Mouse (Mus musculus) kidney, adult 10 weeks (tissue): ENCODE data around the gene Snx18. TPM values are rescaled to one million over a fixed set of nuclear protein-coding genes. Genes with fewer than 3 reads are reported as not detected.

ENCODE experiments used
- polyA plus RNA-seq: library from polyadenylated mRNA; stranded (reverse); fragments of 350-450 nt; fragmentation: Illumina TruSeq; extraction: RNeasy Lipid Tissue Mini Kit (QIAGEN cat#74804); gene quantifications from one replicate; pipeline ENCODE4 v1.2.3, GENCODE M21; 2014; ENCODE audit warnings: low read depth, low replicate concordance

The Snx18 gene
- 46.7 TPM for polyA plus RNA-seq

DNA sequence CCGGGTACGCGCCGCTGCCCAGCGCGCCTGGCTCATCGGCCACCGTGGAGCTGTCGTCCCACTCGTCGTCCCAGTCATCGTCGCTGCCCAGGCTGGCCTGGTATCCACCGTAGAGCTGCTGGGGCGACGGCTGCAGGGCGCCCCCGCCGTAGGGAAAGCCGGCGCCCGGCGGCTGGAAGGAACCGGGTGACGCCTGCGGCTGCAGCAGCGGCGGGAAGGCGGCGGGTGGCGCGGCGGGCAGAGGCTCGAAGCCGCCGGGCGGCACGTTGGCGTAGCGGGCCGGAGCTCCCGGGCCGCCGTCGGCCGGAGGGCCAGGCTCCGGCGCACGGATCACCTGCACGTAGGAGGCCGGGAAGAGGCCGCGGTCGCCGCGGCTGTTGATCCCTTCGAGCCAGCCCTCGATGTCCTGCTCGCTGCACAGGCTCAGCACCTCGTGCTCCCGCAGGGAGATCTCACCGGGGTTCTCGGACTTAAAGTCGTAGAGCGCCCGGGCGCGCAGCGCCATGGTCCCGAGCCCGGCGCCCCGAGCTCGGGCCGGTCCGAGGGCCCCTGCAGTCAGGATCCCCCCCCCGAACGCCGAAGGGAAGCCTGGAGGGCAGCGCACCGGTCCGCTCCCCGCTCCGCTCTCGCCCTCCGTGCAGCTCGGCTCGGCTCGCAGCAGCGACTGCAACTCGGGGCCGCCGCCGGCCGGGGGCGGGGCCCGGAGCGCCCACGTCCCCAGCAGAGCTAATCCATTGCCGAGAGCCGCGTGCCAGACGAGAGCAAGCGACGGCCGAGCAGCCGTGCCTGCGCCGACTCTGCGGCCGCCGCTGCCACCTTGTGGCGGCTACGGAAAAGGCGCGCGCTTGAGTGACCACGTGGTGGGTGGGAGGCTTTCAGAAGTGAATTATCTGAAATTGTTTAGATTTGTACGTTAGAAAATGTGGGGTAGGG is at the start of gene Snx18:
Gene Snx18 (minus strand): TSS at position 674 of the 933 bp plus-strand sequence.

GRCm38 (mm10) chr13:113663151-113663779 is 44.9 kb upstream of the Snx18 start, which contains the start of gene Hspb3:
TSS of gene Hspb3 (minus strand) at chr13:113663676.

Other genes with a start within 250 kb of the Snx18 start
- not detected for gene Hspb3, start 45.1 kb upstream of the Snx18 start, polyA plus RNA-seq
- gene Arl15, start 175.9 kb upstream of the Snx18 start, polyA plus RNA-seq, result 51.1 TPM